Mouse (Mus musculus) splenic B cell, adult 2 months (primary cell): Measurements from ENCODE around the gene Dcun1d3.

Experiments
- DNase-seq: peaks from one replicate; pipeline ENCODE4 v3.0.0-alpha.2; 2011; ENCODE audit warnings: low read depth, low spot score
- H3K27me3 ChIP-seq: 2 replicates; pipeline ENCODE4 v1.6.1; 2012; ENCODE audit warnings: mild to moderate bottlenecking, low read length, moderate library complexity, mixed read lengths; ENCODE audit not compliant: control insufficient read depth, poor library complexity, insufficient read depth, severe bottlenecking
- H3K36me3 ChIP-seq: 2 replicates; pipeline ENCODE4 v1.6.1; 2012; ENCODE audit warnings: mild to moderate bottlenecking, low read length, moderate library complexity, mixed read lengths; ENCODE audit not compliant: control insufficient read depth, poor library complexity, insufficient read depth, severe bottlenecking

Gene Dcun1d3

GRCm38 (mm10) chr7:119895639-119896512 lies at the start of gene Dcun1d3, which contains the start of gene Lyrm1:
TSS of gene Dcun1d3 (minus strand) at chr7:119896298.
TSS of gene Lyrm1 (plus strand) at chr7:119895861.
- peak; percentile 97 for DNase-seq
- no peaks in the 10 kb centered on the region for H3K27me3 ChIP-seq

GRCm38 (mm10) chr7:119941569-119941968 lies 45.5 kb upstream of the Dcun1d3 start:
- no peak for DNase-seq
- no peaks in the 10 kb centered on the region for H3K36me3 ChIP-seq
- H3K27me3 ChIP-seq = no peaks in the 10 kb centered on the region

More at GRCm38 (mm10) chr7:119895639-119896512, at the start of gene Dcun1d3, which contains the start of gene Lyrm1:
- no peaks in the 10 kb centered on the region for H3K36me3 ChIP-seq

- H3K27me3 ChIP-seq = no peaks in the 10 kb centered on the region
- no peak for DNase-seq
- H3K36me3 ChIP-seq = no peaks in the 10 kb centered on the region
Observed at GRCm38 (mm10) chr7:119937036-119937435, 40.9 kb upstream of the Dcun1d3 start.

- H3K27me3 ChIP-seq = no peaks in the 10 kb centered on the region
Observed at GRCm38 (mm10) chr7:119936321-119936720, 40.2 kb upstream of the Dcun1d3 start.

GRCm38 (mm10) chr7:119928783-119929440 lies 32.8 kb upstream of the Dcun1d3 start:
- Histone ChIP-seq H3K36me3 (no peaks in the 10 kb centered on the region), H3K27me3 (no peaks in the 10 kb centered on the region)
- DNase-seq = no peak

More at GRCm38 (mm10) chr7:119936321-119936720, 40.2 kb upstream of the Dcun1d3 start:
- DNase-seq = no peak
- H3K36me3 ChIP-seq = no peaks in the 10 kb centered on the region

- Histone ChIP-seq H3K27me3 (no peaks in the 10 kb centered on the region), H3K36me3 (no peaks in the 10 kb centered on the region)
- DNase-seq = no peak
Observed at GRCm38 (mm10) chr7:119921054-119921453, 25.0 kb upstream of the Dcun1d3 start.

- H3K27me3 ChIP-seq = no peaks in the 10 kb centered on the region
- no peak for DNase-seq
- H3K36me3 ChIP-seq = no peaks in the 10 kb centered on the region
Observed at GRCm38 (mm10) chr7:119920457-119920856, 24.4 kb upstream of the Dcun1d3 start.

- DNase-seq = no peak
- H3K36me3 ChIP-seq = no peaks in the 10 kb centered on the region
- H3K27me3 ChIP-seq = no peaks in the 10 kb centered on the region
Observed at GRCm38 (mm10) chr7:119911727-119912126, 15.6 kb upstream of the Dcun1d3 start.

- Histone ChIP-seq H3K36me3 (no peaks in the 10 kb centered on the region), H3K27me3 (no peaks in the 10 kb centered on the region)
- no peak for DNase-seq
Observed at GRCm38 (mm10) chr7:119906523-119907215, 10.6 kb upstream of the Dcun1d3 start.

- no peak for DNase-seq
- Histone ChIP-seq H3K27me3 (no peaks in the 10 kb centered on the region), H3K36me3 (no peaks in the 10 kb centered on the region)
Observed at GRCm38 (mm10) chr7:119899386-119900057, 3.4 kb upstream of the Dcun1d3 start.

GRCm38 (mm10) chr7:119898247-119898856 lies 2.3 kb upstream of the Dcun1d3 start:
- DNase-seq = no peak
- Histone ChIP-seq H3K36me3 (no peaks in the 10 kb centered on the region), H3K27me3 (no peaks in the 10 kb centered on the region)

- DNase-seq = no peak
- no peaks in the 10 kb centered on the region for H3K27me3 ChIP-seq
Observed at GRCm38 (mm10) chr7:119897521-119898109, 1.5 kb upstream of the Dcun1d3 start.

GRCm38 (mm10) chr7:119894818-119895544 lies 1.1 kb downstream of the Dcun1d3 start:
- no peak for DNase-seq

More at GRCm38 (mm10) chr7:119897521-119898109, 1.5 kb upstream of the Dcun1d3 start:
- H3K36me3 ChIP-seq = no peaks in the 10 kb centered on the region

More at GRCm38 (mm10) chr7:119894818-119895544, 1.1 kb downstream of the Dcun1d3 start:
- Histone ChIP-seq H3K36me3 (no peaks in the 10 kb centered on the region), H3K27me3 (no peaks in the 10 kb centered on the region)
